Mouse (Mus musculus): ENCODE results near the gene Rfng. TPM values are rescaled to one million over a fixed set of nuclear protein-coding genes. Genes with fewer than 3 reads are reported as not detected.
A peak's percentile ranks its signal among the peaks of the same experiment; 100 is the strongest.
"Not testable (repeated sequence)": the region's sequence is repeated elsewhere in the genome, so short reads cannot be mapped to it uniquely, and the experiment has no call there.

Rfng gene
- total RNA-seq, 2 experiments from 2014 or later, result 0.58 to 0.60 TPM

- no peak for ATAC-seq (replicated peaks; ENCODE audit: low FRiP score, poor library complexity, severe bottlenecking)
Observed at GRCm38 (mm10) chr11:120779876-120780275, 4.1 kb downstream of the Rfng start.

DNA sequence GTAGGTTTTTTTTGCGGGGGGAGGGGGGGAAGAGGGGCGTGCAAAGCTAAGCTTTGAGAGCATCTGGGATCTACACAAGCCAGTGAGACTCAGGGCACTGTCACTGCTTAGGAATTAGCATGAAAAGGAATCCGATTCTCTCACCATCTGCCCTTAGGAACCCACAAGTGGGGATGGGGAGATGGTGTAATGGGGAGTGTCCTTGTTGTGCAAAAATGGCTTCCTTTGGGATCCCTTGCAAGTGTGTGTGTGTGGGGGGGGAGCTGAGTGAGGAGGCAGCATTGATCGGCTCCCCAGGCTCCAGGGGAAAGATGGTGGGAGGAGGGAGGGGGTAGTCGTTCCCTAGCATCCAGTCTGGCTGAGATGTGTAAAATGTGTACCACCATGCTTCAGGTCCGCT, 6.9 kb downstream of the Rfng start:
- no peak for ATAC-seq (replicated peaks; ENCODE audit: low FRiP score, poor library complexity, severe bottlenecking)

- ATAC-seq (replicated peaks; ENCODE audit: low FRiP score, poor library complexity, severe bottlenecking), result peak; percentile 91
Observed at GRCm38 (mm10) chr11:120775774-120776469, 8.1 kb downstream of the Rfng start.

DNA sequence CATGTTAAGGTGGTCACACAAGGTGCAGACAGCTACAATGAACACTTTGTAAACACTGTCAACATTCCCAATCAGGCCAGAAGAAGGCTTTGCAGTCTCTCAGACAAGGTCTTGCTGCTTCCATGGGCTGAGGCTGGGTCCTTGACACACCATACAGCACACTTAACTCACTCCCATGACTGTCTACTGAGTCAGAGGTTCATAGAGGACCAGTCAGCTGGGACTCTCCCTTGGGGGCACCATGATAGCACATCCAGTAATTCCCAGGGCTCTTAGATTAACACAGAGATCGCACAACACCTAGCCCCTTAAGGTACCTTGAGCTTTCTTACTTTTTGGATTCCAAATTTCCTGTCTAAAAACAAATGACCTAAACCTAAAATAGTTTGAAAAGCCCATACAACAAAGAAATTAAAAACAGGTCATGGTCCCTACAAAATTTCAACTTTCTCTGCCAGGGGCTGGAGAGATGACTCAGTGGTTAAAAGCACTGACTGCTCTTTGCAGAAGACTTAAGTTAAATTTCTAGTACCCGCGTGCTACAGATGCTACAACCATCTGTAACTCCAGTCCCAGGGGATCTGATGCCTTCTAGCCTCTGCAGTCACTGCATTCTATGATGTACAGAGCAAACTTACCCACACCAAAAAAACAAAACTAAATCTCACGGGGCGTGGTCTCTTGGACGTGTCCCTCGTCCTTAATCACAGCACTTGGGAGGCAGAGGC, 10.4 kb downstream of the Rfng start:
- ATAC-seq (replicated peaks; ENCODE audit: low FRiP score, poor library complexity, severe bottlenecking), result no peak

DNA sequence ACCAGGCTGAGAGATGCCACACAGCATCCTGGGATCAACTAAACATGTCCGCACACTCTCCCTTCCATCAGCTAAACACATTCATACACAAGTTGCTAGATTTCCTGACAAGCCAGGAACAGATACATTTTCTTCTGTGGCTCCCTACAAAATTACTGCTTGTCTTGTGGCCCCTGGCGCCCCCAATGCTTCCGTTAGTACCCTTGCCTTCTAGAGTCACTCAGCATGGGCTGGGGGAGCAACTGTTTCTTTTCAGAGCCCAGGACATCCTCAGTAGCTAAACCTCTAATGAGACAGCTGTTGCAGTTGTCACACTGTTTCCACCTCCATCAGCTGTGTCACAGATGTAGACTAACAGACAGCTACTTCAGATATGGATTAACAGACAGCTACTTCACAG, 11.3 kb downstream of the Rfng start:
- ATAC-seq (replicated peaks; ENCODE audit: low FRiP score, poor library complexity, severe bottlenecking), result no peak

GRCm38 (mm10) chr11:120768206-120768605, 15.8 kb downstream of the Rfng start:
- ATAC-seq (replicated peaks; ENCODE audit: low FRiP score, poor library complexity, severe bottlenecking), result no peak

- peak; percentile 16; the same call in 1 of the 2 replicates for ATAC-seq (replicated peaks; ENCODE audit: low FRiP score, poor library complexity, severe bottlenecking)
Observed at GRCm38 (mm10) chr11:120767023-120767422, 17.0 kb downstream of the Rfng start.

- ATAC-seq (replicated peaks; ENCODE audit: low FRiP score, poor library complexity, severe bottlenecking), result 0 out of 2 replicates have a peak, but pooled peaks have one; percentile 30
Observed at GRCm38 (mm10) chr11:120763121-120763999, 20.6 kb downstream of the Rfng start.

GRCm38 (mm10) chr11:120762672-120763041, 21.4 kb downstream of the Rfng start, which contains the start of gene Hmga1b:
Gene Hmga1b (plus strand): TSS chr11:120762794.
- not testable (repeated sequence) for ATAC-seq (replicated peaks; ENCODE audit: low FRiP score, poor library complexity, severe bottlenecking)

GRCm38 (mm10) chr11:120761811-120762671, 22.0 kb downstream of the Rfng start:
- ATAC-seq (replicated peaks; ENCODE audit: low FRiP score, poor library complexity, severe bottlenecking), result no peak

DNA sequence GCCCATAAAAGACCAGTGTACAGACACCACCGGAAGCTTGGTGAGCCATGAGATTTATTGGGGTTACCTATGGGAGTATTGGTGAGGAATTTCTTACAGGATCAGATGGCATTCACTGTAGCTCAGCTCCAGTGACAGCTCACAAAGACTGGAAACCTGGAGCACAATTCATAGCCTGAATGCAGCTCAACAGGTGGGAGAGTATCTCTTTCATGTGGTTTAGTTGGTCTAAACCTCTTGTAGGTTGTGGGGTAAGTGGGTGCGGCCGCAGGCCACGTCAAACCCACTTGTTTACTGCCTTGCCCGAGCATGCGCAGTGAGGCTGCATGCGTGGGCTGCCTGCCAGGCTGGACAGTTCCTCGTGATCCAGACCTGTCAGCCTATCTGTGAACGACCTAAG, 23.8 kb downstream of the Rfng start:
- ATAC-seq (replicated peaks; ENCODE audit: low FRiP score, poor library complexity, severe bottlenecking), result no peak

DNA sequence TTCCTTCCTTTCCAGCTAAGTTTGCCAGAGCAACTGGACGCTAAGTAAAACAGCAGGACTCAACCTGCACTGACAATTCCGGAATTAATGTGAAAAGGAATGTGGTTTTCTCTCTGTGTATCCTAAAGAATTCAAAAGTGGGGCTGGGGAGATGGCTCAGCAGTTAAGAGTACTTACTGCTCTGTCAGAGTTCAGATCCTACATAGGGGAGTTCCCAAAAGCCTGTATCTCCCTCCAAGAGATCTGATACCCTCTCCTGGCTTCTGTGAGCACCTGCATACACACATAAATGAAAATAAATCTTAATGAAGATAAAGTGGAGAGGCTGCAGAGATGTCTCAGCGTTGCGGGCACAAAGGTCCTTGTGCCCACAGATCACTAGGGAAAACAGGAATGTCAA, 32.4 kb downstream of the Rfng start:
- ATAC-seq (replicated peaks; ENCODE audit: low FRiP score, poor library complexity, severe bottlenecking), result no peak

DNA sequence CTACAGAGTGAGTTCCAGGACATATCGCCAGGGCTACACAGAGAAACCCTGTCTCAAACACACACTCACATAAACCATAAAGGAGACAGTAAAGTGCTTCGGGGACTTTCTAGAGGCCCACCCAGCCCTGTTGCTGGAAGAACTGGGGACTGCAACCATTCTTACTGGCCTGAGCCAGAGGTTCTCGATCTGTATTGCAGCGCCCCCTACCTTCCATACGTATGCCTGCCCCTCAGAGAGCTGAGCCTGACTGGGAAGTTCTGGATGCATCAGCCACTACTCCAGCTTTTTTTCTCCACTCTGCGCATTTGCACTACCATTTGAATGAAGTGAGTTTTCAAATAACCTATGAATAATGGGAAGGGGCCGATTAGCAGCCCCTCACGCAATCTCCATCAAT, 34.6 kb downstream of the Rfng start:
- peak; percentile 73; the same call in 1 of the 2 replicates for ATAC-seq (replicated peaks; ENCODE audit: low FRiP score, poor library complexity, severe bottlenecking)

DNA sequence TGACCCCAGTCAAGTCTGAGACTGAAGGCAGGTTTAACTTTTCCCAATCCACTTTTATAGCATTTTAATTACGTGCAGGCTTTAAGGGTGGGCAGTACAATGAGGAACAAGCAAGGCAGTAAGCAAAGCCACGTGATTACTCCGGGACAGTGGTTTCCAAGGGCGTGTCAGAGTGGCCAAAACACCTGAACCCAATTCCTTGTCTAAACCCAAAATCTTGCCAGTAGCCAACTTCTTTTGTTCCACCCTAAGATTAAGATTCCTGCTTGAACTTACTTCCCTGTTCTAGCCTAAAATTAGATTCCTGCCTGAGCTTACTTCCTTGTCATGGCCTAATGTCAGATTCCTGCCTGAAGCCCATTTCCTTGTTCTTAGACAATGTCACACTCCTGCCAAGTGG, 36.0 kb downstream of the Rfng start:
- ATAC-seq (replicated peaks; ENCODE audit: low FRiP score, poor library complexity, severe bottlenecking), result no peak

DNA sequence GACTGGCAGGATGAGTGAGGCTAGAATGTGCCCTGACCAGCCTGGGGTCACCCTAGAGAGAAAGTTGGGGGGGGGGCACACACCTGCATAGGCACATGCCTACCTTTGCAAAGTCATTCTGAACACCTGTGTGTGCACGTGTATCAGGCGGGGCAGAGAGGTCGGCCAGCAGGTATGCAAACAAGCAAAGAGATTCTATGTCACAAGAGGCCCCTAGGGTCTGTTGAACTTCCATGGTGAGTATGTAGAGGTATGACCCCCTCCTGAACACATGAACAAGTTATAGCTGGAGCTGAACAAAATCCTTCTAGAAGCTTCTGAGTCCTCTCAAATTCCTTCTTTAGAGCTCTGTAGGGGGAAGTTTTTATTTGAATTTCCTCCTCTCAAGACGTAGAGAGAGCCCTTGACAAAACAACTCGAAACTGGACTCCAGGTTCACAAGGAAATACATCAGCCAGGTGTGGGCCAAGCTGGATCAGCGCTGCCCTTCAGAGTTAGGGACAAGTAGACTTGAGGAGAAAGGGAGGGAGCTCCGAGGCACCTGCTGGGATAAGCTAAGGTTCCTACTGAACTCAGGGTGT, 39.8 kb downstream of the Rfng start:
- ATAC-seq (replicated peaks; ENCODE audit: low FRiP score, poor library complexity, severe bottlenecking), result no peak

DNA sequence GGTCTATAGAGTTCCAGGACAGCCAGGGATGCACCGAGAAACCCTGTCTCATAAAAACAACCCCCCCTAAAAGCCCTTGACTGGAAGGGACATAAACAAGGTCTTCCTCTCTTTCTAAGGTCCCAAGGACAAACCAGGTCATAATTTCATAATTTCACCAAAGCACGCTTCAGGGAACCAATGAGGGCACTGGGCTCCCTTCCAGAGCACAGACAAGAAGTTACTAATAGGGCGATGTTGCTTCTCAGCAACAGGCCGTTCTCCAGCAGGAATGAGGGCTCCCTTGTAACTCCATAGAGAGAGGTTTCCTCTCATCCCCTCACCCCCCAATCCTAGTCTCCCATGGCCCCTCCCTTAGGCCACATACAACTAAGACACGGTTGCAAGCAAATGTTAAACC, 43.0 kb downstream of the Rfng start:
- ATAC-seq (replicated peaks; ENCODE audit: low FRiP score, poor library complexity, severe bottlenecking), result no peak

- ATAC-seq (replicated peaks; ENCODE audit: low FRiP score, poor library complexity, severe bottlenecking), result no peak
Observed at GRCm38 (mm10) chr11:120736424-120736823, 47.6 kb downstream of the Rfng start.

DNA sequence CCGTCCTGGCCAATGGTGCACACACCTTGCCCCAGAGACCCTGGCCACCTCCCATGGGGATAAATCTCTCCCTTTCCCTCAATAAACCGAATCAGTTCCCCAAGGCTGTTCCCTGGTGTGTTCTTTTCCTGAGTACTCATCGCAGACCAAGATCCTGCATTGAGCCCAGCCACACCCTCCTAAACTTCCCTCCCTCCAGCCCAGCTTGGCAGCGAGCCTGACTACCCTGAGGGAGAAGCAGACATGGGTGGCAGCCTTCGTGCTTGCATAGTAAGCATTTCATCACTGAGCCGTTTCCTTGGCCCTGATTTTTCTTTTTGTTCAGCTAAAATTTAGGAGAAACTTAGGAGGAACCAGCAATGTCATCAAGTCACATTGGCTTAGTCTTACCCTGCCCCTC, 50.5 kb downstream of the Rfng start:
- no peak for ATAC-seq (replicated peaks; ENCODE audit: low FRiP score, poor library complexity, severe bottlenecking)
